Mouse (Mus musculus): ENCODE measurements around the gene Dars2. TPM values are rescaled to one million over a fixed set of nuclear protein-coding genes. Genes with fewer than 3 reads are reported as not detected.

The Dars2 gene
- total RNA-seq (2021), result 10 to 100 TPM; 22.1 to 22.3 TPM

- DNase-seq (ENCODE audit: low spot score), result peak; percentile 94
- intact Hi-C loops (cut with DNase I), result loop anchor here (2.0 kb wide), 1 partner anchor 34 kb away; no protein-coding TSS in a partner anchor
Observed at GRCm38 (mm10) chr1:161070352-161071271, at the start of gene Dars2, which contains the start of gene Cenpl. Gene Dars2, minus strand, starts transcription at chr1:161070658. Gene Cenpl, plus strand, starts transcription at chr1:161070713.

GRCm38 (mm10) chr1:161114591-161114990 is 44.1 kb upstream of the Dars2 start:
- no peak for DNase-seq (ENCODE audit: low spot score)
- intact Hi-C loops (cut with DNase I), result no loop called here

- intact Hi-C loops (cut with DNase I), result no loop called here
- no peak for DNase-seq (ENCODE audit: low spot score)
Observed at GRCm38 (mm10) chr1:161109216-161109615, 38.8 kb upstream of the Dars2 start.

- intact Hi-C loops (cut with DNase I), result no loop called here
- no peak for DNase-seq (ENCODE audit: low spot score)
Observed at GRCm38 (mm10) chr1:161103842-161104241, 33.4 kb upstream of the Dars2 start.

- no peak for DNase-seq (ENCODE audit: low spot score)
- intact Hi-C loops (cut with DNase I), result no loop called here
Observed at GRCm38 (mm10) chr1:161099721-161100405, 29.4 kb upstream of the Dars2 start.

GRCm38 (mm10) chr1:161077243-161077642 is 6.8 kb upstream of the Dars2 start:
- no peak for DNase-seq (ENCODE audit: low spot score)
- intact Hi-C loops (cut with DNase I), result no loop called here

- intact Hi-C loops (cut with DNase I), result no loop called here
- no peak for DNase-seq (ENCODE audit: low spot score)
Observed at GRCm38 (mm10) chr1:161076238-161076637, 5.8 kb upstream of the Dars2 start.

- intact Hi-C loops (cut with DNase I), result loop anchor here (2.0 kb wide), 1 partner anchor 34 kb away; no protein-coding TSS in a partner anchor
- DNase-seq (ENCODE audit: low spot score), result no peak
Observed at GRCm38 (mm10) chr1:161071272-161071620, 788 bp upstream of the Dars2 start.

GRCm38 (mm10) chr1:161063351-161063750 is 7.1 kb downstream of the Dars2 start:
- DNase-seq (ENCODE audit: low spot score), result no peak
- intact Hi-C loops (cut with DNase I), result no loop called here

GRCm38 (mm10) chr1:161057164-161057563 is 13.3 kb downstream of the Dars2 start:
- DNase-seq (ENCODE audit: low spot score), result no peak
- intact Hi-C loops (cut with DNase I), result no loop called here

- intact Hi-C loops (cut with DNase I), result no loop called here
- no peak for DNase-seq (ENCODE audit: low spot score)
Observed at GRCm38 (mm10) chr1:161046972-161047371, 23.5 kb downstream of the Dars2 start.

GRCm38 (mm10) chr1:161041261-161042020 is 29.0 kb downstream of the Dars2 start:
- intact Hi-C loops (cut with DNase I), result no loop called here
- DNase-seq (ENCODE audit: low spot score), result no peak

GRCm38 (mm10) chr1:161040855-161041254 is 29.6 kb downstream of the Dars2 start:
- DNase-seq (ENCODE audit: low spot score), result no peak
- intact Hi-C loops (cut with DNase I), result no loop called here

- no peak for DNase-seq (ENCODE audit: low spot score)
- intact Hi-C loops (cut with DNase I), result no loop called here
Observed at GRCm38 (mm10) chr1:161040426-161040770, 30.1 kb downstream of the Dars2 start.

- DNase-seq (ENCODE audit: low spot score), result no peak
- intact Hi-C loops (cut with DNase I), result no loop called here
Observed at GRCm38 (mm10) chr1:161039741-161040425, 30.6 kb downstream of the Dars2 start.

- intact Hi-C loops (cut with DNase I), result no loop called here
- DNase-seq (ENCODE audit: low spot score), result no peak
Observed at GRCm38 (mm10) chr1:161038968-161039721, 31.3 kb downstream of the Dars2 start.

- DNase-seq (ENCODE audit: low spot score), result no peak
- intact Hi-C loops (cut with DNase I), result no loop called here
Observed at GRCm38 (mm10) chr1:161038004-161038403, 32.5 kb downstream of the Dars2 start.

GRCm38 (mm10) chr1:161037599-161037998 is 32.9 kb downstream of the Dars2 start:
- intact Hi-C loops (cut with DNase I), result loop anchor here (2.0 kb wide), 2 partner anchors 33 to 131 kb away; partner anchors contain the start of genes Cenpl, Dars2 and Rc3h1
- no peak for DNase-seq (ENCODE audit: low spot score)

- intact Hi-C loops (cut with DNase I), result loop anchor here (2.0 kb wide), 2 partner anchors 34 to 130 kb away; partner anchors contain the start of genes Cenpl, Dars2 and Rc3h1
- DNase-seq (ENCODE audit: low spot score), result no peak
Observed at GRCm38 (mm10) chr1:161037026-161037425, 33.4 kb downstream of the Dars2 start.

All from heart, postnatal 25 days (tissue).